ENCODE assay signal across 21 mouse cellular contexts in the genomic region with DNA sequence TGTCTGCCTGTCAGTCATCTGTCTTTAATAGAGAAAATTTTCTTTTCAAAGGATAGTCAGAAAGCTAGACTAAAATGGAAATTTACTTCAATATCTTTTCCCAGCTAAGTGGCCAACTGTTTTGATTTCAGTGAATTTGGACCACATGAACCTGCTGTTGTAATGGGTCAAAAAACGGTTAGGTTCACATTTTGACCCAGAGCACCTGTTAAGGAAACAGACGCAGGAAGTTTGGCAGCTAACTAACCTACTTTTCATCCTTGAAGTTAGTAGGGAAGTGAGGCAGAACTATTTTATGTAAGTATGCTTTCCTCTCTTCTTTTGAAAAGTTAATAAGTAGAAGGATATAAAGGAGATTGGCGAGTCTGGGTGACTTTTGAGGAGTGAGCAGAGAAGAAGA.
DNase-seq lines count a peak whose midpoint lies in the region; ATAC-seq and TF ChIP-seq lines count a peak whose summit lies in the region.
"Had no signal": no experiment of that assay in that cellular context is flagged by ENCODE, and none has a peak within 500 bp of the region (broad histone marks: within the 10 kb centered on the region; RNA-seq: fewer than 3 reads in every experiment).

No protein-coding gene starts in this region.

- peak overlapping the region; percentile 68; the same call in 1 of the 2 replicates for H3K27ac ChIP-seq in forebrain, embryonic 11.5 days (ENCODE audit: low read depth, low read length)
- H3K27ac ChIP-seq in forebrain, embryonic 13.5 days = no peak overlapping the region
- 0 out of 2 replicates have a peak overlapping the region, but pooled peaks have one; percentile 7 for H3K27ac ChIP-seq in midbrain, postnatal 0 days (ENCODE audit: low read depth, low read length)
- no peak overlapping the region for H3K27ac ChIP-seq in midbrain, embryonic 14.5 days (replicated peaks; ENCODE audit: low read depth, low read length)
- 0 out of 2 replicates have a peak overlapping the region, but pooled peaks have one; percentile 17 for H3K27ac ChIP-seq in hindbrain, postnatal 0 days
- H3K27ac ChIP-seq: heart, adult 2 months; intestine, embryonic 15.5 days; kidney, embryonic 15.5 days; limb, embryonic 15.5 days had no signal

- WGBS in forebrain, embryonic 11.5 days = 47% methylated on average over 3 of the region's 3 CpGs
- WGBS in forebrain, embryonic 13.5 days = 50% methylated on average over 3 of the region's 3 CpGs
- WGBS in midbrain, postnatal 0 days = 58% methylated on average over 3 of the region's 3 CpGs
- 60% methylated on average over 3 of the region's 3 CpGs for WGBS in midbrain, embryonic 14.5 days
- 45% methylated on average over 3 of the region's 3 CpGs for WGBS in hindbrain, postnatal 0 days

- no peaks in the 10 kb centered on the region for H3K9me3 ChIP-seq in forebrain, embryonic 11.5 days (ENCODE audit: control insufficient read depth, low read length)
- H3K9me3 ChIP-seq in forebrain, embryonic 13.5 days (replicated peaks) = no peaks in the 10 kb centered on the region
- no peaks in the 10 kb centered on the region for H3K9me3 ChIP-seq in midbrain, postnatal 0 days (ENCODE audit: low read length)
- H3K9me3 ChIP-seq in midbrain, embryonic 14.5 days (ENCODE audit: control insufficient read depth, low read length) = no peaks in the 10 kb centered on the region
- H3K9me3 ChIP-seq in hindbrain, postnatal 0 days (ENCODE audit: low read length) = no peaks in the 10 kb centered on the region
- H3K9me3 ChIP-seq: intestine, embryonic 15.5 days; kidney, embryonic 15.5 days; limb, embryonic 15.5 days had no signal

- no peak for TF ChIP-seq CTCF in midbrain, postnatal 0 days (IDR thresholded peaks at IDR 0.05)
- no peak for TF ChIP-seq CTCF in hindbrain, postnatal 0 days (IDR thresholded peaks at IDR 0.05; ENCODE audit: low read depth)

- H3K4me3 ChIP-seq in forebrain, embryonic 11.5 days (ENCODE audit: low read depth, low read length) = no peak overlapping the region
- no peak overlapping the region for H3K4me3 ChIP-seq in forebrain, embryonic 13.5 days
- H3K4me3 ChIP-seq in midbrain, postnatal 0 days (ENCODE audit: low read depth, low read length) = no peak overlapping the region
- no peak overlapping the region for H3K4me3 ChIP-seq in midbrain, embryonic 14.5 days (replicated peaks; ENCODE audit: low read depth, low read length)
- no peak overlapping the region for H3K4me3 ChIP-seq in hindbrain, postnatal 0 days (ENCODE audit: low read length)
- H3K4me3 ChIP-seq: heart, adult 2 months; intestine, embryonic 15.5 days; kidney, embryonic 15.5 days; limb, embryonic 15.5 days had no signal

- no peak overlapping the region for H3K4me2 ChIP-seq in forebrain, embryonic 11.5 days (ENCODE audit: low read depth, low read length, severe bottlenecking)
- no peak overlapping the region for H3K4me2 ChIP-seq in forebrain, embryonic 13.5 days
- no peak overlapping the region for H3K4me2 ChIP-seq in midbrain, postnatal 0 days (ENCODE audit: low read depth, low read length, poor library complexity, severe bottlenecking)
- H3K4me2 ChIP-seq in midbrain, embryonic 14.5 days (ENCODE audit: low read length) = no peak overlapping the region
- H3K4me2 ChIP-seq in hindbrain, postnatal 0 days (ENCODE audit: low read depth, low read length) = no peak overlapping the region
- H3K4me2 ChIP-seq: intestine, embryonic 15.5 days; kidney, embryonic 15.5 days; limb, embryonic 15.5 days; lung, embryonic 14.5 days had no signal

- no peak for DNase-seq in forebrain, embryonic 11.5 days (ENCODE audit: low spot score)
- peak; percentile 67 for DNase-seq in kidney, adult 9 months
- no peak for DNase-seq in kidney, postnatal 10 days
- DNase-seq in midbrain, postnatal 0 days (ENCODE audit: low spot score) = no peak
- no peak for DNase-seq in midbrain, embryonic 14.5 days
- no peak for DNase-seq in hindbrain, postnatal 0 days (ENCODE audit: low spot score)
- DNase-seq: adrenal gland, adult 8-10 months; cerebellum, adult 9-11 months; gastrocnemius, postnatal 14 days; heart, adult 2 months; heart, postnatal 36 days; layer of hippocampus, postnatal 36 days; lung, embryonic 14.5 days; lung, postnatal 36 days; right cerebral cortex, postnatal 25 days had no signal

- no peaks in the 10 kb centered on the region for H3K27me3 ChIP-seq in forebrain, embryonic 11.5 days (ENCODE audit: control insufficient read depth, insufficient read depth, low read length)
- no peaks in the 10 kb centered on the region for H3K27me3 ChIP-seq in forebrain, embryonic 13.5 days
- H3K27me3 ChIP-seq in midbrain, postnatal 0 days (ENCODE audit: insufficient read depth, low read length) = no peaks in the 10 kb centered on the region
- no peaks in the 10 kb centered on the region for H3K27me3 ChIP-seq in midbrain, embryonic 14.5 days (ENCODE audit: control insufficient read depth, insufficient read depth, low read length)
- no peaks in the 10 kb centered on the region for H3K27me3 ChIP-seq in hindbrain, postnatal 0 days (ENCODE audit: insufficient read depth, low read length)
- H3K27me3 ChIP-seq: intestine, embryonic 15.5 days; kidney, embryonic 15.5 days; limb, embryonic 15.5 days; Patski had no signal

- no peak for ATAC-seq in forebrain, embryonic 11.5 days (replicated peaks; ENCODE audit: low FRiP score)
- no peak for ATAC-seq in forebrain, embryonic 13.5 days
- ATAC-seq in midbrain, postnatal 0 days (ENCODE audit: low FRiP score) = no peak
- no peak for ATAC-seq in midbrain, embryonic 14.5 days (ENCODE audit: low FRiP score, low TSS enrichment)
- ATAC-seq in hindbrain, postnatal 0 days = no peak
- ATAC-seq: CD4-positive, CD25-positive, alpha-beta regulatory T cell, adult 4 months; Patski had no signal

- H3K4me1 ChIP-seq in forebrain, embryonic 11.5 days (replicated peaks; ENCODE audit: control insufficient read depth, insufficient read depth, low read length) = peaks cover 12% of the 10 kb centered on the region
- H3K4me1 ChIP-seq in forebrain, embryonic 13.5 days = peaks cover 29% of the 10 kb centered on the region
- H3K4me1 ChIP-seq in midbrain, postnatal 0 days (ENCODE audit: insufficient read depth, low read length) = no peaks in the 10 kb centered on the region
- peaks cover 14% of the 10 kb centered on the region for H3K4me1 ChIP-seq in midbrain, embryonic 14.5 days (ENCODE audit: control insufficient read depth, insufficient read depth, low read length)
- H3K4me1 ChIP-seq in hindbrain, postnatal 0 days (ENCODE audit: insufficient read depth, low read length) = peaks cover 22% of the 10 kb centered on the region
- H3K4me1 ChIP-seq: intestine, embryonic 15.5 days had no signal

- no peaks in the 10 kb centered on the region for H3K36me3 ChIP-seq in forebrain, embryonic 11.5 days (ENCODE audit: control insufficient read depth, insufficient read depth, low read length)
- no peaks in the 10 kb centered on the region for H3K36me3 ChIP-seq in forebrain, embryonic 13.5 days (ENCODE audit: poor library complexity, severe bottlenecking)
- no peaks in the 10 kb centered on the region for H3K36me3 ChIP-seq in midbrain, postnatal 0 days (ENCODE audit: insufficient read depth, low read length)
- no peaks in the 10 kb centered on the region for H3K36me3 ChIP-seq in midbrain, embryonic 14.5 days (ENCODE audit: control insufficient read depth, insufficient read depth, low read length)
- H3K36me3 ChIP-seq in hindbrain, postnatal 0 days (ENCODE audit: insufficient read depth, low read length) = no peaks in the 10 kb centered on the region
- H3K36me3 ChIP-seq: intestine, embryonic 15.5 days; kidney, embryonic 15.5 days; limb, embryonic 15.5 days had no signal

- no peak overlapping the region for H3K9ac ChIP-seq in forebrain, embryonic 11.5 days (ENCODE audit: low read length)
- no peak overlapping the region for H3K9ac ChIP-seq in forebrain, embryonic 13.5 days
- H3K9ac ChIP-seq in midbrain, postnatal 0 days (replicated peaks; ENCODE audit: low read length, poor library complexity, severe bottlenecking) = no peak overlapping the region
- H3K9ac ChIP-seq in midbrain, embryonic 14.5 days (replicated peaks; ENCODE audit: low read length) = no peak overlapping the region
- H3K9ac ChIP-seq in hindbrain, postnatal 0 days (replicated peaks; ENCODE audit: low read length) = no peak overlapping the region
- H3K9ac ChIP-seq: intestine, embryonic 15.5 days; kidney, embryonic 15.5 days; limb, embryonic 15.5 days; lung, embryonic 14.5 days had no signal

Comparison
In these comparisons a context has a peak if more than half of its experiments do, and no peak if none do; other contexts are left out.
1. H3K27ac ChIP-seq: peak in forebrain, embryonic 11.5 days (single experiment), midbrain, postnatal 0 days (single experiment) and hindbrain, postnatal 0 days (single experiment); none in forebrain, embryonic 13.5 days (single experiment) and midbrain, embryonic 14.5 days (single experiment).